Mouse (Mus musculus) cerebellum, adult 11 months (tissue): ENCODE results near the gene Tex44.
A peak's percentile ranks its signal among the peaks of the same experiment; 100 is the strongest.
"Not testable (repeated sequence)": the region's sequence is repeated elsewhere in the genome, so short reads cannot be mapped to it uniquely, and the experiment has no call there.

Experiments
- DNase-seq: peaks from one replicate; pipeline ENCODE4 v3.0.0; 2022

Gene Tex44

GRCm38 (mm10) chr1:86448272-86448671, 22.1 kb downstream of the Tex44 start:
- DNase-seq: no peak

DNA sequence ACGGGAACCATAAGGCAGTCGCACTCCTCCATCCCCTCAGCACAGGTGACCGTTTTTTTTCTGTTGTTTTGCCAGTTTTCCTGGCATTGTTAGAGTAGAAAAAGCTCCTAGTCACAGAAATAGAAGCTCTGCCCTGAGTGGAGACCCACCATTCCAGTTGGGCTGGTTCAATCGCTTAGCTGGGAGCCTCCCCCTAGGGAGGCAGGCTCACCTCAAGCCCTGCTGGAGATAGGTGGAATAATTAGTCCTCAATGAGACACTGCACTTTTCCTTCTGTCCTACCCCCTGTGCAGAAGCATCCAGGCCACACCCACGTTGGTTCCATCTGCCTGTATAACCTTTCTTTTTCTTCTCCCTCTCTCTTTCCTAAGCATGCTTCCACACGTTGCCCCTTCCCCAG, 23.8 kb downstream of the Tex44 start:
- no peak for DNase-seq

GRCm38 (mm10) chr1:86452713-86453112, 26.6 kb downstream of the Tex44 start:
- no peak for DNase-seq

GRCm38 (mm10) chr1:86456892-86457581, 30.9 kb downstream of the Tex44 start:
- DNase-seq: no peak

- no peak for DNase-seq
These were observed 33.2 kb downstream of the Tex44 start for GRCm38 (mm10) chr1:86459371-86459770.

DNA sequence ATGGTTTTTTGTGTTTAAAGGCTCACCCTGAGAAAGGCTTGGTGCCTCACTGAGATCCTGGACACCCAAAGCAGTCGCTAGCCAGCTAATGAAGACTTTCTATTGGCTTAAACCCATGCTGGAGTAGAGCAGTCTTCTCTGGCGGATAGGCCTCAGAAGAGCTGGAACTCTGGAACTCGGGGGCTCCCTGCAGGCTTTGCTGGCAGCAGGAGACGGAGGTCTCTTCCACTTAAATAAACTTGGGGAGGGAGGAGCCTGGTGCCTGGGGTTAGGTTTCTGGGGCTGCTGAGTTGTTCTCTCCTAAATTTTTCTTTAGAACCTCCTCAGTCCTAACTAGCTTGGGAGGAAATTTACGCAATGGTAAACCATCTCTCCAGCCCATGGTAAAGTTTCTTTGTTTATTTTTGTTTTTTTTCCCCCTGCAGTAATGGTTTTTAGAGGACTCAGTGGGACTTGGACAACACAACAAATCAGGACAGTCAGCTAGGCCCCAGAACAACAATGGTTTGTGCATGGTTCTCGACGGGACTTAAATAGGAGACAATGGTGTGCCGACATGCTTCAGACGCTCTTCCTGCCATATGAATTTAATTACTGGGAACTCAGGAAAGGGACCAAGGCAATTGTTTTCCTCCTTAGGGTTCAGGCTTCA, 38.2 kb downstream of the Tex44 start:
- no peak for DNase-seq

GRCm38 (mm10) chr1:86464875-86465224, 38.7 kb downstream of the Tex44 start:
- DNase-seq: no peak

- no peak for DNase-seq
These were observed 41.3 kb downstream of the Tex44 start for GRCm38 (mm10) chr1:86467416-86467815.

GRCm38 (mm10) chr1:86469876-86470275, 43.7 kb downstream of the Tex44 start:
- DNase-seq: no peak

DNA sequence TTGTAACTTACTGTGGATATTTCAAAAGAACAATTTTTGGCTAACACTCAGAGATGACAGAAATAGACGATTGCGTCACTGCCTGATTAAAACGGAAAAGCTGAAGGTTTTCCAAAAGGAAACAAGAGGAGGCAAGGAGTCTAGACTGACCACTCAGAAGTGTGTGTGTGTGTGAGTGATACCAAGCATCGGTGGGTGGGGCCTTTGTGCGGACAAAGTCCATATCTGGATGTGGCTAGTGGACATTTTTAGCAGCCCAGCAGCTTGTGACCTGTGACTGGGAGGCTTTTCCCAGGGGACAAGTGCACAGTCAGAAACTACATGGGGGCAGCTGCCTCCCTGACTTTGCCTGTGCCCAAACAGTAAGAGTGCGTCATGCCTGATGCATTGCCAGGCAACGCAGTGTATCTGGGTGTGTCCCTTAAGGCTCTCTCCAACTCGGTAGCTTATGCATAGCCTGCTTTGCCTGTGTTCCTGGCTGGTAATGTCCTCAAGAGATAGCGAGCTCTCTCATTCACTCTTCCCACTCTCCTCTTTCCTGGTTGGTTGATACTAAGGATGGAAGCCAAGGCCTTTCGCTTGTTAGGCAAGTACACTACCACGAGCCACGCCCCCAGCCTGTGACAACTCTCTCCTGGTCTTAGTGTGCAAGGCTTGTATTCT, 44.5 kb downstream of the Tex44 start:
- peak; percentile 48 for DNase-seq

DNA sequence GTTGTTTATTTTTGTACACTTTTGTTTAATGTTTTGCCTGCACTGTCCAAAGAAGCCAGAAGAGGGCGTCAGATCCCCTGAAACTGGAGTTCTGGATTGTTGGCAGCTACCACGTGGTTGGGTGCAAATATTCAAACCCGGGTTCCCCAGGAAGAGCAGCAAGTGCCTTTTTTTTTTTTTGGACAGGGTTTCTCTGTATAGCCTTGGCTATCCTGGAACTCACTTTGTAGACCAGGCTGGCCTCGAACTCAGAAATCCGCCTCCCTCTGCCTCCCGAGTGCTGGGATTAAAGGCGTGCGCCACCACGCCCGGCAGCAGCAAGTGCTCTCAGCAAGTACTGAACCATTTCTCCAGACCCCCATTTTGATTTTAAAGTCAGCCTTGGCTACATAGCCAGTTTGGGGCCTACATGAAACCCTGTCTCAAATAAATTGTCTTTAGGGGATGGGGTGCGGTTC, 45.4 kb downstream of the Tex44 start:
- not testable (repeated sequence) for DNase-seq

GRCm38 (mm10) chr1:86472197-86472952, 46.2 kb downstream of the Tex44 start:
- DNase-seq: peak; percentile 68

- no peak for DNase-seq
These were observed 47.1 kb downstream of the Tex44 start for GRCm38 (mm10) chr1:86473109-86473760.
